Mouse (Mus musculus) embryonic facial prominence, embryonic 14.5 days (tissue): ENCODE results near the gene Gm6356. TPM values are rescaled to one million over a fixed set of nuclear protein-coding genes. Genes with fewer than 3 reads are reported as not detected.
"Not testable (repeated sequence)": the region's sequence is repeated elsewhere in the genome, so short reads cannot be mapped to it uniquely, and the experiment has no call there.

Experiments
- ATAC-seq: fragments of 200-750 bp; cut with Nextera tagmentation; 2 replicates; pipeline ENCODE4 v1.8.0; 2017; ENCODE audit warnings: low read depth, moderate number of reproducible peaks, moderate TSS enrichment
- DNase-seq: peaks from one replicate; pipeline ENCODE4 v3.0.0-alpha.2; 2015; ENCODE audit warnings: low spot score
- H3K27ac ChIP-seq: fragments of 300-500 bp; sonication (generic); replicated peaks from 2 replicates; pipeline ENCODE4 v1.5.1; 2014; ENCODE audit warnings: low read depth, mild to moderate bottlenecking, low read length, moderate library complexity
- H3K27me3 ChIP-seq: fragments of 300-500 bp; sonication (generic); replicated peaks from 2 replicates; pipeline ENCODE4 v1.6.1; 2014; ENCODE audit warnings: low read length; ENCODE audit not compliant: control insufficient read depth, insufficient read depth
- H3K36me3 ChIP-seq: fragments of 300-500 bp; sonication (generic); 2 replicates; pipeline ENCODE4 v1.6.1; 2014; ENCODE audit warnings: low read length, mixed read lengths; ENCODE audit not compliant: control insufficient read depth, insufficient read depth
- H3K4me1 ChIP-seq: fragments of 300-500 bp; sonication (generic); 2 replicates; pipeline ENCODE4 v1.6.1; 2014; ENCODE audit warnings: antibody characterized with exemption, low read length; ENCODE audit not compliant: control insufficient read depth, insufficient read depth
- H3K4me2 ChIP-seq: fragments of 300-500 bp; sonication (generic); 2 replicates; pipeline ENCODE4 v1.6.1; 2014; ENCODE audit warnings: low read depth, mild to moderate bottlenecking, low read length, moderate library complexity, mixed read lengths
- H3K4me3 ChIP-seq: fragments of 300-500 bp; sonication (generic); 2 replicates; pipeline ENCODE4 v1.5.1; 2014; ENCODE audit warnings: low read depth, mild to moderate bottlenecking, low read length
- H3K9ac ChIP-seq: fragments of 300-500 bp; sonication (generic); 2 replicates; pipeline ENCODE4 v1.6.1; 2014; ENCODE audit warnings: low read depth, mild to moderate bottlenecking, low read length, moderate library complexity, mixed read lengths
- H3K9me3 ChIP-seq: fragments of 300-500 bp; sonication (generic); 2 replicates; pipeline ENCODE4 v1.6.1; 2016; ENCODE audit warnings: low read length; ENCODE audit not compliant: control insufficient read depth
- WGBS: fragments of 180-500 bp; shearing (Covaris S2); extraction: QIAGEN DNeasy Blood & Tissue Kit; methylation state at CpG from one replicate; pipeline ENCODE4 v1.1.7; 2014; 5-methylcytosine and 5-hydroxymethylcytosine counted together
- polyA plus RNA-seq: library from polyadenylated mRNA; unstranded; fragments of >200 nt; fragmentation: Nextera tagmentation; extraction: Ambion mirVana; gene quantifications from 2 replicates; pipeline ENCODE4 v1.2.1, GENCODE M21; 2014

Gene Gm6356
- not detected in 2 replicates for polyA plus RNA-seq

- not testable (repeated sequence) for H3K9me3 ChIP-seq, ATAC-seq, H3K27ac ChIP-seq, DNase-seq, H3K4me2 ChIP-seq, H3K9ac ChIP-seq, H3K4me3 ChIP-seq, H3K4me1 ChIP-seq, H3K27me3 ChIP-seq, H3K36me3 ChIP-seq
- WGBS = 38% methylated on average over 1 of the region's 2 CpGs
Measured at GRCm38 (mm10) chr14:6973718-6974117, at the start of gene Gm6356. TSS of gene Gm6356 (minus strand) at chr14:6973818.

Other genes starting within 250 kb of the Gm6356 start
- gene Gm3636, start 231.5 kb downstream of the Gm6356 start, polyA plus RNA-seq = 4.5 and 4.8 TPM in 2 replicates
- not detected in 2 replicates for gene Gm8362, start 199.4 kb downstream of the Gm6356 start, polyA plus RNA-seq
- gene Gm3642, start 133.5 kb downstream of the Gm6356 start, polyA plus RNA-seq = not detected in 2 replicates
- gene Gm3667, start 83.9 kb downstream of the Gm6356 start, polyA plus RNA-seq = 0.97 and 1.3 TPM in 2 replicates
- 0.54 and 0.60 TPM in 2 replicates for gene Gm10406, start 53.6 kb upstream of the Gm6356 start, polyA plus RNA-seq
- gene Gm3685, start 71.2 kb upstream of the Gm6356 start, polyA plus RNA-seq = not detected in 2 replicates
- gene Gm3696, start 126.8 kb upstream of the Gm6356 start, polyA plus RNA-seq = 1.1 and 1.2 TPM in 2 replicates
- gene Gm6676, start 151.6 kb upstream of the Gm6356 start, polyA plus RNA-seq = not detected in 2 replicates
- 3.0 and 3.8 TPM in 2 replicates for gene Gm3512, start 200.7 kb upstream of the Gm6356 start, polyA plus RNA-seq
- not detected in 2 replicates for gene Gm16434, start 220.7 kb upstream of the Gm6356 start, polyA plus RNA-seq